Mouse (Mus musculus): ENCODE results near the gene Prr12. TPM values are rescaled to one million over a fixed set of nuclear protein-coding genes. Genes with fewer than 3 reads are reported as not detected.
"Not testable (repeated sequence)": the region's sequence is repeated elsewhere in the genome, so short reads cannot be mapped to it uniquely, and the experiment has no call there.

Gene Prr12
- polyA plus RNA-seq (2015; fragmentation: Nextera tagmentation; extraction: Ambion mirVana) = 14.5 and 15.3 TPM in 2 replicates

- Histone ChIP-seq H3K4me2 (replicated peaks) (peak within 1 kb of the TSS; percentile 97), H3K9ac (peak within 1 kb of the TSS; percentile 87), H3K4me1 (peaks cover 24% of the 10 kb centered on the region), H3K27me3 (no peaks in the 10 kb centered on the region), H3K36me3 (peaks cover 30% of the 10 kb centered on the region), H3K4me3 (peak within 1 kb of the TSS; percentile 84), H3K9me3 (no peaks in the 10 kb centered on the region), H3K27ac (peak within 1 kb of the TSS; percentile 99)
- WGBS = 7% methylated on average over 8 of the region's 18 CpGs
- no peak for ATAC-seq (ENCODE audit: low FRiP score, low read depth)
Measured at GRCm38 (mm10) chr7:45052862-45053116, at the start of gene Prr12. Prr12 (minus strand) TSS chr7:45052881.

- H3K9ac ChIP-seq = no peak overlapping the region; the same call in 1 of the 2 replicates
- no peaks in the 10 kb centered on the region for H3K9me3 ChIP-seq
- peaks cover 24% of the 10 kb centered on the region for H3K4me1 ChIP-seq
- no peak overlapping the region for H3K27ac ChIP-seq
- 87% methylated on average over 11 of the region's 11 CpGs for WGBS
- no peak for ATAC-seq (ENCODE audit: low FRiP score, low read depth)
- H3K4me2 ChIP-seq (replicated peaks) = peak overlapping the region; percentile 59
- H3K27me3 ChIP-seq = no peaks in the 10 kb centered on the region
- H3K4me3 ChIP-seq = peak overlapping the region; percentile 34; the same call in 1 of the 2 replicates
- peaks cover 10% of the 10 kb centered on the region for H3K36me3 ChIP-seq
Measured at GRCm38 (mm10) chr7:45102441-45102840, 49.8 kb upstream of the Prr12 start.

- Histone ChIP-seq H3K9me3 (no peaks in the 10 kb centered on the region), H3K4me2 (replicated peaks) (no peak overlapping the region), H3K4me3 (no peak overlapping the region), H3K36me3 (peaks cover 15% of the 10 kb centered on the region), H3K27ac (no peak overlapping the region), H3K4me1 (peaks cover 26% of the 10 kb centered on the region), H3K9ac (no peak overlapping the region), H3K27me3 (no peaks in the 10 kb centered on the region)
- ATAC-seq (ENCODE audit: low FRiP score, low read depth) = no peak
- 89% methylated on average over 6 of the region's 6 CpGs for WGBS
Measured at GRCm38 (mm10) chr7:45100046-45100445, 47.4 kb upstream of the Prr12 start.

DNA sequence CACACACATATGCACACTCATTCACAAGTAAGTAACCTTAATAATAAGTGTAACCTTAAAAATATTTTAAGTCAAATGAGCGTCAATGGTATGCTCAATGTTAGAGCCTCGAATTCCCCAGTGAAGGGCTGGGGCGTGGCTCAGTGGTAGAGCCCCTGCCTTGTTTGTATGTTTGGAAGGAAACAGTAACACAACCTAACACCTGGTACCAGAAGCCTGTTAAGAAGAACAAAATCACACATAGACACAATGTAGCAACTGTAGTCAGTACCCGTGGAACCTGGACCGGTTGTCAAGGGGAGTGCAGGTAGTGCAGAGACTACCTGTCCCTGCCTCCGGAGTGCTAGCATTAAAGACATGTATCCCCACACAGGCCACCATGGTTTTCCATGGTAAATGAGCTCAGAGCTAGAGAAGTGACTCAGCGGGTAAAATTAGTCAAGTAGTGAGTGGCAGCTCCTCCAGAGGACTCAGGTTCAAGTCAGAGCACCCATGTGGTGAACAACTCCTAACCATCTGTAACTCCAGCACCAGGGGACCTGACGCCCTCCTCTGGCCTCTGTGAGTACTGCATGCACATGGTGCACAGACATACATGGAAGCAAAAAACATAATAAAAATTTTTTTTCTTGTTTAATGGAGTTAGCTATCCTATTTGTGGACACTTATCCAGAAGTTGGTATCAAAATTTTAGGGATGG, 46.0 kb upstream of the Prr12 start:
- 91% methylated on average over 8 of the region's 8 CpGs for WGBS
- Histone ChIP-seq H3K4me1 (peaks cover 30% of the 10 kb centered on the region), H3K27ac (no peak overlapping the region), H3K36me3 (peaks cover 16% of the 10 kb centered on the region), H3K9ac (no peak overlapping the region), H3K9me3 (no peaks in the 10 kb centered on the region), H3K4me2 (replicated peaks) (no peak overlapping the region), H3K27me3 (no peaks in the 10 kb centered on the region), H3K4me3 (no peak overlapping the region)
- ATAC-seq (ENCODE audit: low FRiP score, low read depth) = no peak

GRCm38 (mm10) chr7:45097479-45097878, 44.8 kb upstream of the Prr12 start:
- H3K4me1 ChIP-seq = peaks cover 31% of the 10 kb centered on the region
- no peak overlapping the region for H3K27ac ChIP-seq
- ATAC-seq (ENCODE audit: low FRiP score, low read depth) = no peak
- peaks cover 16% of the 10 kb centered on the region for H3K36me3 ChIP-seq
- H3K9ac ChIP-seq = no peak overlapping the region
- no peaks in the 10 kb centered on the region for H3K9me3 ChIP-seq
- WGBS = 62% methylated on average over 6 of the region's 6 CpGs
- no peak overlapping the region for H3K4me3 ChIP-seq
- H3K4me2 ChIP-seq (replicated peaks) = no peak overlapping the region
- H3K27me3 ChIP-seq = no peaks in the 10 kb centered on the region

DNA sequence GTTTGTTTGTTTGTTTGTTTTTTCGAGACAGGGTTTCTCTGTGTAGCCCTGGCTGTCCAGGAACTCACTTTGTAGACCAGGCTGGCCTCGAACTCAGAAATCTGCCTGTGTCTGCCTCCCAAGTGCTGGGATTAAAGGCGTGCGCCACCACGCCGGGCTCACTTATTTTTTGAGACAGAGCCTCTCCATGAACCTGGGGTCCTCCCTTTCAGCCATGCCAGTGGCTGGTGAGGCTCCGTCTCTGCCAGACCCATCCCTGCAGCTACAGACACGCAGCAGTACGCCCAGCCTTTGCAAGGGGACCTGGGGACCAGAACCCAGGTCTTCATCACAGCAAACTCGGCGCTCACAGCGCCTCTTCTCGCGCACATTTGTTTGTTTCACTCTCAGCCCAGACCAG, 43.3 kb upstream of the Prr12 start:
- H3K27me3 ChIP-seq; H3K4me3 ChIP-seq; H3K27ac ChIP-seq; H3K9me3 ChIP-seq; ATAC-seq (ENCODE audit: low FRiP score, low read depth); H3K9ac ChIP-seq; H3K4me2 ChIP-seq (replicated peaks): not testable (repeated sequence)
- 96% methylated on average over 14 of the region's 14 CpGs for WGBS
- Histone ChIP-seq H3K36me3 (peaks cover 16% of the 10 kb centered on the region), H3K4me1 (peaks cover 27% of the 10 kb centered on the region)

GRCm38 (mm10) chr7:45095367-45095766, 42.7 kb upstream of the Prr12 start:
- H3K4me3 ChIP-seq = no peak overlapping the region
- no peaks in the 10 kb centered on the region for H3K9me3 ChIP-seq
- H3K27me3 ChIP-seq = no peaks in the 10 kb centered on the region
- peaks cover 33% of the 10 kb centered on the region for H3K4me1 ChIP-seq
- H3K9ac ChIP-seq = no peak overlapping the region
- H3K27ac ChIP-seq = no peak overlapping the region
- WGBS = 82% methylated on average over 6 of the region's 6 CpGs
- H3K4me2 ChIP-seq (replicated peaks) = no peak overlapping the region
- no peak for ATAC-seq (ENCODE audit: low FRiP score, low read depth)
- H3K36me3 ChIP-seq = peaks cover 17% of the 10 kb centered on the region

GRCm38 (mm10) chr7:45094121-45094520, 41.4 kb upstream of the Prr12 start:
- no peak for ATAC-seq (ENCODE audit: low FRiP score, low read depth)
- Histone ChIP-seq H3K9me3 (no peaks in the 10 kb centered on the region), H3K27ac (peak overlapping the region; percentile 96), H3K9ac (peak overlapping the region; percentile 50; the same call in 1 of the 2 replicates), H3K4me1 (peaks cover 40% of the 10 kb centered on the region), H3K27me3 (no peaks in the 10 kb centered on the region), H3K4me3 (no peak overlapping the region), H3K36me3 (peaks cover 26% of the 10 kb centered on the region), H3K4me2 (replicated peaks) (peak overlapping the region; percentile 74)
- 5% methylated on average over 7 of the region's 7 CpGs for WGBS

DNA sequence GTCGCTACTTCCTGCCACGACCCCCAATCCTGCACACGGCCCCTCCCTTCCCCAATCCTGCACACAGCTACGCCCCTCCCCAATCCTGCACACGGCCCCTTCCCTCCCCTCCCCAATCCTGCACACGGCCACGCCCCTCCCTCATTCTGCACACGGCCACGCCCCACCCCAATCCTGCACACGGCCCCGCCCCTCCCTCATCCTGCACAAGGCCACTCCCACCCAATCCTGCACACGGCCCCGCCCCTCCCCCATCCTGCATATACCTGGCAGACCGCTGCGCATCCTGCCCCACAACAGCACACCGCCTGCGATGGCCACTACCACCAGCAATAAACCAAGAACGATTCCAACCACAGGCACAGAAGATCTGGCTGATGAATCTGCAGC, 40.8 kb upstream of the Prr12 start:
- Histone ChIP-seq H3K9me3 (no peaks in the 10 kb centered on the region), H3K9ac (no peak overlapping the region), H3K4me3 (no peak overlapping the region), H3K27me3 (no peaks in the 10 kb centered on the region), H3K4me1 (peaks cover 40% of the 10 kb centered on the region), H3K27ac (peak overlapping the region; percentile 96), H3K4me2 (replicated peaks) (peak overlapping the region; percentile 74), H3K36me3 (peaks cover 27% of the 10 kb centered on the region)
- no peak for ATAC-seq (ENCODE audit: low FRiP score, low read depth)
- WGBS = 25% methylated on average over 18 of the region's 18 CpGs

- H3K9me3 ChIP-seq = no peaks in the 10 kb centered on the region
- peaks cover 40% of the 10 kb centered on the region for H3K4me1 ChIP-seq
- peak overlapping the region; percentile 13; the same call in 1 of the 2 replicates for H3K4me3 ChIP-seq
- peak overlapping the region; percentile 96 for H3K27ac ChIP-seq
- H3K27me3 ChIP-seq = no peaks in the 10 kb centered on the region
- H3K36me3 ChIP-seq = peaks cover 27% of the 10 kb centered on the region
- 17% methylated on average over 12 of the region's 12 CpGs for WGBS
- ATAC-seq (ENCODE audit: low FRiP score, low read depth) = no peak
- H3K4me2 ChIP-seq (replicated peaks) = peak overlapping the region; percentile 74
- H3K9ac ChIP-seq = no peak overlapping the region
Measured at GRCm38 (mm10) chr7:45092828-45093515, 40.3 kb upstream of the Prr12 start.

DNA sequence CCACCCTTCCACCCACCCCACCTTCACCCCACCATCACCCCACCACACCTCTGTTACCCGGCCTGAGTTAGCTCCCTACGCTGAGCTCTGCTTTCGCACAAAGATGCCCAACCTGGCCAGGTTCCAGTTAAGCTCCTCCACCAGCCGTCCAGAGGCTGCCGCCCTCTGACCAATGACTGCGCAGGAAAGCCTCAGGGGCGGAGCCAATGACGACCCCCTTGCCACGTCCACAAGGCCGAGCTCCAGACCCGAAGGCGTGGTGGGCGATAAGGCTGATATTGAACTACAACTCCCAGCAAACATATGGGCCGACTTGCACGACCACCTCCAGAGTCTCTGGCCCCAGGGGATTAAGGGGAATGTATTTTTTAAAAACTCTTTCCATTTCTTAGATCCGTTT, 39.4 kb upstream of the Prr12 start, which contains the start of gene Rcn3:
Gene Rcn3, minus strand, starts transcription at position 174 of the 400 bp plus-strand sequence.
- Histone ChIP-seq H3K9me3 (no peaks in the 10 kb centered on the region), H3K36me3 (peaks cover 35% of the 10 kb centered on the region), H3K4me2 (replicated peaks) (peak within 1 kb of the TSS; percentile 74), H3K27ac (peak within 1 kb of the TSS; percentile 96), H3K9ac (peak within 1 kb of the TSS; percentile 92), H3K4me3 (peak within 1 kb of the TSS; percentile 72), H3K27me3 (no peaks in the 10 kb centered on the region), H3K4me1 (peaks cover 40% of the 10 kb centered on the region)
- ATAC-seq (ENCODE audit: low FRiP score, low read depth) = peak; percentile 94
- WGBS = 0% methylated on average over 16 of the region's 16 CpGs
